Mouse (Mus musculus) intestine, embryonic 15.5 days (tissue): ENCODE data around the gene Nectin2. TPM values are rescaled to one million over a fixed set of nuclear protein-coding genes. Genes with fewer than 3 reads are reported as not detected.
A peak's percentile ranks its signal among the peaks of the same experiment; 100 is the strongest.

ENCODE experiments used
- ATAC-seq: fragments of 200-750 bp; cut with Nextera tagmentation; 2 replicates; pipeline ENCODE4 v1.8.0; 2017; ENCODE audit warnings: moderate TSS enrichment, moderate library complexity
- H3K27ac ChIP-seq: fragments of 300-500 bp; sonication (generic); 2 replicates; pipeline ENCODE4 v1.5.1; 2015; ENCODE audit warnings: mild to moderate bottlenecking, inconsistent platforms
- H3K27me3 ChIP-seq: fragments of 300-500 bp; sonication (generic); replicated peaks from 2 replicates; pipeline ENCODE4 v1.6.1; 2015; ENCODE audit warnings: inconsistent platforms
- H3K36me3 ChIP-seq: fragments of 300-500 bp; sonication (generic); 2 replicates; pipeline ENCODE4 v1.6.1; 2015; ENCODE audit warnings: inconsistent platforms
- H3K4me1 ChIP-seq: fragments of 300-500 bp; sonication (generic); replicated peaks from 2 replicates; pipeline ENCODE4 v1.6.1; 2015; ENCODE audit warnings: inconsistent platforms
- H3K4me2 ChIP-seq: fragments of 300-500 bp; sonication (generic); replicated peaks from 2 replicates; pipeline ENCODE4 v1.6.1; 2015; ENCODE audit warnings: mild to moderate bottlenecking, inconsistent platforms
- H3K4me3 ChIP-seq: fragments of 300-500 bp; sonication (generic); replicated peaks from 2 replicates; pipeline ENCODE4 v1.5.1; 2015; ENCODE audit warnings: inconsistent platforms
- H3K9ac ChIP-seq: fragments of 300-500 bp; sonication (generic); 2 replicates; pipeline ENCODE4 v1.6.1; 2015; ENCODE audit warnings: inconsistent platforms
- H3K9me3 ChIP-seq: fragments of 300-500 bp; sonication (generic); 2 replicates; pipeline ENCODE4 v1.6.1; 2016; ENCODE audit warnings: inconsistent platforms
- WGBS: fragments of 180-500 bp; shearing (Covaris S2); methylation state at CpG from one replicate; pipeline ENCODE4 v1.1.7; 2015; 5-methylcytosine and 5-hydroxymethylcytosine counted together
- polyA plus RNA-seq: library from polyadenylated mRNA; unstranded; fragments of >200 nt; fragmentation: Nextera tagmentation; extraction: Ambion mirVana; gene quantifications from 2 replicates; pipeline ENCODE4 v1.2.1, GENCODE M21; 2015

Nectin2 gene
- polyA plus RNA-seq, 1 experiment from 2014 or later: 148 TPM

GRCm38 (mm10) chr7:19782645-19783044, 32.4 kb upstream of the Nectin2 start:
- 93% methylated on average over 4 of the region's 4 CpGs for WGBS
- no peak overlapping the region for H3K9ac ChIP-seq
- H3K9me3 ChIP-seq: no peaks in the 10 kb centered on the region
- peaks cover 12% of the 10 kb centered on the region for H3K4me1 ChIP-seq
- H3K27ac ChIP-seq: no peak overlapping the region
- H3K4me2 ChIP-seq: no peak overlapping the region
- no peak for ATAC-seq
- H3K27me3 ChIP-seq: no peaks in the 10 kb centered on the region
- H3K4me3 ChIP-seq: no peak overlapping the region
- no peaks in the 10 kb centered on the region for H3K36me3 ChIP-seq

GRCm38 (mm10) chr7:19781741-19782140, 31.5 kb upstream of the Nectin2 start:
- no peak for ATAC-seq
- no peak overlapping the region for H3K4me3 ChIP-seq
- H3K9me3 ChIP-seq: no peaks in the 10 kb centered on the region
- H3K36me3 ChIP-seq: no peaks in the 10 kb centered on the region
- no peak overlapping the region for H3K4me2 ChIP-seq
- no peaks in the 10 kb centered on the region for H3K27me3 ChIP-seq
- H3K4me1 ChIP-seq: peaks cover 12% of the 10 kb centered on the region
- 88% methylated on average over 7 of the region's 7 CpGs for WGBS
- H3K27ac ChIP-seq: no peak overlapping the region
- H3K9ac ChIP-seq: no peak overlapping the region

GRCm38 (mm10) chr7:19779903-19780302, 29.6 kb upstream of the Nectin2 start:
- H3K9ac ChIP-seq: no peak overlapping the region
- no peaks in the 10 kb centered on the region for H3K36me3 ChIP-seq
- ATAC-seq: no peak
- H3K4me1 ChIP-seq: peaks cover 2% of the 10 kb centered on the region; the same call in 1 of the 2 replicates
- H3K9me3 ChIP-seq: no peaks in the 10 kb centered on the region
- H3K4me3 ChIP-seq: no peak overlapping the region
- H3K27me3 ChIP-seq: no peaks in the 10 kb centered on the region
- H3K4me2 ChIP-seq: no peak overlapping the region
- WGBS: 82% methylated on average over 4 of the region's 4 CpGs
- no peak overlapping the region for H3K27ac ChIP-seq

GRCm38 (mm10) chr7:19778645-19779044, 28.4 kb upstream of the Nectin2 start:
- no peak for ATAC-seq
- no peaks in the 10 kb centered on the region for H3K4me1 ChIP-seq
- H3K36me3 ChIP-seq: no peaks in the 10 kb centered on the region
- no peaks in the 10 kb centered on the region for H3K27me3 ChIP-seq
- no peaks in the 10 kb centered on the region for H3K9me3 ChIP-seq
- no peak overlapping the region for H3K4me3 ChIP-seq
- 81% methylated on average over 8 of the region's 8 CpGs for WGBS
- no peak overlapping the region for H3K4me2 ChIP-seq
- H3K27ac ChIP-seq: no peak overlapping the region
- no peak overlapping the region for H3K9ac ChIP-seq

GRCm38 (mm10) chr7:19777049-19777723, 26.9 kb upstream of the Nectin2 start:
- Histone ChIP-seq H3K4me3 (no peak overlapping the region), H3K4me1 (no peaks in the 10 kb centered on the region), H3K27me3 (no peaks in the 10 kb centered on the region), H3K9me3 (no peaks in the 10 kb centered on the region), H3K27ac (no peak overlapping the region), H3K4me2 (no peak overlapping the region), H3K36me3 (no peaks in the 10 kb centered on the region), H3K9ac (no peak overlapping the region)
- ATAC-seq: peak; percentile 16; the same call in 1 of the 2 replicates
- 85% methylated on average over 11 of the region's 11 CpGs for WGBS

- H3K27ac ChIP-seq: no peak overlapping the region
- H3K4me1 ChIP-seq: peaks cover 31% of the 10 kb centered on the region
- no peaks in the 10 kb centered on the region for H3K9me3 ChIP-seq
- peak overlapping the region; percentile 86 for H3K4me2 ChIP-seq
- no peak overlapping the region for H3K9ac ChIP-seq
- ATAC-seq: no peak
- H3K27me3 ChIP-seq: no peaks in the 10 kb centered on the region
- H3K4me3 ChIP-seq: no peak overlapping the region
- WGBS: 58% methylated on average over 4 of the region's 4 CpGs
- H3K36me3 ChIP-seq: no peaks in the 10 kb centered on the region
These were observed 21.4 kb upstream of the Nectin2 start for GRCm38 (mm10) chr7:19771682-19772081.

- Histone ChIP-seq H3K27ac (peak within 1 kb of the TSS; percentile 58), H3K4me2 (peak within 1 kb of the TSS; percentile 86), H3K27me3 (no peaks in the 10 kb centered on the region), H3K9ac (peak within 1 kb of the TSS; percentile 59), H3K4me3 (peak within 1 kb of the TSS; percentile 55), H3K4me1 (peaks cover 31% of the 10 kb centered on the region), H3K36me3 (no peaks in the 10 kb centered on the region), H3K9me3 (no peaks in the 10 kb centered on the region)
- WGBS: 5% methylated on average over 9 of the region's 9 CpGs
- ATAC-seq: peak; percentile 46
These were observed 20.7 kb upstream of the Nectin2 start, which contains the start of gene Bcam for GRCm38 (mm10) chr7:19770984-19771391. Gene Bcam (minus strand): TSS chr7:19771016.

GRCm38 (mm10) chr7:19770375-19770754, 20.1 kb upstream of the Nectin2 start:
- H3K27me3 ChIP-seq: no peaks in the 10 kb centered on the region
- H3K9ac ChIP-seq: peak overlapping the region; percentile 59
- WGBS: under 1% methylated on average over 27 of the region's 28 CpGs
- H3K4me1 ChIP-seq: peaks cover 31% of the 10 kb centered on the region
- ATAC-seq: peak; percentile 90
- peak overlapping the region; percentile 55 for H3K4me3 ChIP-seq
- no peaks in the 10 kb centered on the region for H3K9me3 ChIP-seq
- peak overlapping the region; percentile 86 for H3K4me2 ChIP-seq
- H3K27ac ChIP-seq: peak overlapping the region; percentile 58
- H3K36me3 ChIP-seq: no peaks in the 10 kb centered on the region

GRCm38 (mm10) chr7:19769434-19770374, 19.4 kb upstream of the Nectin2 start:
- WGBS: 9% methylated on average over 16 of the region's 16 CpGs
- Histone ChIP-seq H3K4me1 (peaks cover 31% of the 10 kb centered on the region), H3K4me2 (peak overlapping the region; percentile 86), H3K27ac (peak overlapping the region; percentile 58), H3K27me3 (no peaks in the 10 kb centered on the region), H3K9ac (peak overlapping the region; percentile 59), H3K4me3 (peak overlapping the region; percentile 55), H3K36me3 (no peaks in the 10 kb centered on the region), H3K9me3 (no peaks in the 10 kb centered on the region)
- ATAC-seq: peak; percentile 59

GRCm38 (mm10) chr7:19769001-19769400, 18.7 kb upstream of the Nectin2 start:
- H3K27ac ChIP-seq: no peak overlapping the region
- H3K4me3 ChIP-seq: peak overlapping the region; percentile 55
- no peaks in the 10 kb centered on the region for H3K9me3 ChIP-seq
- peak overlapping the region; percentile 86 for H3K4me2 ChIP-seq
- peaks cover 31% of the 10 kb centered on the region for H3K4me1 ChIP-seq
- H3K27me3 ChIP-seq: no peaks in the 10 kb centered on the region
- 32% methylated on average over 4 of the region's 4 CpGs for WGBS
- H3K9ac ChIP-seq: peak overlapping the region; percentile 59; the same call in 1 of the 2 replicates
- ATAC-seq: peak; percentile 20; the same call in 1 of the 2 replicates
- H3K36me3 ChIP-seq: peaks cover 6% of the 10 kb centered on the region

- H3K9ac ChIP-seq: 0 out of 2 replicates have a peak overlapping the region, but pooled peaks have one; percentile 59
- H3K4me3 ChIP-seq: no peak overlapping the region
- H3K9me3 ChIP-seq: no peaks in the 10 kb centered on the region
- no peak overlapping the region for H3K27ac ChIP-seq
- H3K4me2 ChIP-seq: peak overlapping the region; percentile 86
- peaks cover 7% of the 10 kb centered on the region for H3K36me3 ChIP-seq
- no peak for ATAC-seq
- 62% methylated on average over 14 of the region's 14 CpGs for WGBS
- no peaks in the 10 kb centered on the region for H3K27me3 ChIP-seq
- peaks cover 31% of the 10 kb centered on the region for H3K4me1 ChIP-seq
These were observed 18.0 kb upstream of the Nectin2 start for GRCm38 (mm10) chr7:19768251-19768650.

GRCm38 (mm10) chr7:19764581-19764980, 14.3 kb upstream of the Nectin2 start:
- ATAC-seq: no peak
- Histone ChIP-seq H3K9me3 (no peaks in the 10 kb centered on the region), H3K27me3 (no peaks in the 10 kb centered on the region), H3K4me3 (no peak overlapping the region), H3K9ac (no peak overlapping the region), H3K4me2 (no peak overlapping the region), H3K36me3 (peaks cover 7% of the 10 kb centered on the region), H3K4me1 (peaks cover 18% of the 10 kb centered on the region), H3K27ac (no peak overlapping the region)
- 87% methylated on average over 9 of the region's 9 CpGs for WGBS
